16 mouse cellular contexts compared by ENCODE assay signal in genomic region chr11:100700710-100701109, GRCm38 (mm10). TPM values are rescaled to one million over a fixed set of nuclear protein-coding genes. Genes with fewer than 3 reads are reported as not detected.
A peak's percentile ranks its signal among the peaks of the same experiment; 100 is the strongest.
DNase-seq lines count a peak whose midpoint lies in the region; ATAC-seq lines count a peak whose summit lies in the region.
"Had no signal": no experiment of that assay in that cellular context is flagged by ENCODE, and none has a peak within 500 bp of the region (broad histone marks: within the 10 kb centered on the region; RNA-seq: fewer than 3 reads in every experiment).

No protein-coding gene starts in this region.

- no peak for DNase-seq in heart, adult 9 months (ENCODE audit: low spot score in 2 of 2)
- no peak for DNase-seq in liver, embryonic 11.5 days (ENCODE audit: low spot score)
- DNase-seq in liver = no peak
- DNase-seq in retina, embryonic 14.5 days (ENCODE audit: low spot score) = no peak
- DNase-seq in thymus, postnatal 14 days = no peak
- DNase-seq: cerebellum, postnatal 14 days; layer of hippocampus, adult 9-11 months; left cerebral cortex, postnatal 4 days; right cerebral cortex, postnatal 14 days had no signal

- H3K27me3 ChIP-seq in heart, embryonic 14.5 days (ENCODE audit: control insufficient read depth, insufficient read depth, low read length) = no peaks in the 10 kb centered on the region
- no peaks in the 10 kb centered on the region for H3K27me3 ChIP-seq in liver, embryonic 11.5 days (replicated peaks; ENCODE audit: control insufficient read depth, insufficient read depth, low read length)
- H3K27me3 ChIP-seq in embryonic facial prominence, embryonic 13.5 days = 0 out of 2 replicates have a peak, but pooled peaks cover 4% of the 10 kb centered on the region
- H3K27me3 ChIP-seq in limb, embryonic 13.5 days = no peaks in the 10 kb centered on the region
- H3K27me3 ChIP-seq: megakaryocyte, embryonic 14.5 days had no signal

- no peak overlapping the region for H3K9ac ChIP-seq in heart, embryonic 14.5 days (ENCODE audit: low read length)
- H3K9ac ChIP-seq in liver, embryonic 11.5 days (ENCODE audit: low read depth, low read length) = no peak overlapping the region
- no peak overlapping the region for H3K9ac ChIP-seq in embryonic facial prominence, embryonic 13.5 days
- 0 out of 2 replicates have a peak overlapping the region, but pooled peaks have one; percentile 50 for H3K9ac ChIP-seq in limb, embryonic 13.5 days
- H3K9ac ChIP-seq: embryonic facial prominence, embryonic 12.5 days had no signal

- ATAC-seq in heart, embryonic 14.5 days (ENCODE audit: insufficient number of reproducible peaks, insufficient read depth, low FRiP score, low read depth) = no peak
- ATAC-seq in liver, embryonic 11.5 days (replicated peaks; ENCODE audit: low FRiP score) = no peak
- ATAC-seq in embryonic facial prominence, embryonic 13.5 days (ENCODE audit: insufficient number of reproducible peaks, insufficient read depth, low FRiP score, low TSS enrichment, low read depth) = no peak
- no peak for ATAC-seq in limb, embryonic 13.5 days (ENCODE audit: low FRiP score, low read depth)
- ATAC-seq: inflammation-experienced regulatory T-cells, adult 6 months had no signal

- WGBS in heart, embryonic 14.5 days = 80% methylated on average over 3 of the region's 3 CpGs
- 78% methylated on average over 3 of the region's 3 CpGs for WGBS in liver, embryonic 11.5 days
- 71% methylated on average over 3 of the region's 3 CpGs for WGBS in embryonic facial prominence, embryonic 13.5 days
- 68% methylated on average over 3 of the region's 3 CpGs for WGBS in limb, embryonic 13.5 days

- H3K4me2 ChIP-seq in heart, embryonic 14.5 days (ENCODE audit: low read length) = peak overlapping the region; percentile 52
- H3K4me2 ChIP-seq in liver, embryonic 11.5 days = peak overlapping the region; percentile 56
- peak overlapping the region; percentile 59 for H3K4me2 ChIP-seq in embryonic facial prominence, embryonic 13.5 days
- H3K4me2 ChIP-seq in limb, embryonic 13.5 days (replicated peaks) = peak overlapping the region; percentile 58

- H3K9me3 ChIP-seq in heart, embryonic 14.5 days (ENCODE audit: control insufficient read depth, low read length) = no peaks in the 10 kb centered on the region
- H3K9me3 ChIP-seq in liver, embryonic 11.5 days (ENCODE audit: control insufficient read depth, low read length) = no peaks in the 10 kb centered on the region
- no peaks in the 10 kb centered on the region for H3K9me3 ChIP-seq in embryonic facial prominence, embryonic 13.5 days
- H3K9me3 ChIP-seq in limb, embryonic 13.5 days = no peaks in the 10 kb centered on the region
- H3K9me3 ChIP-seq: embryonic facial prominence, embryonic 12.5 days; megakaryocyte, embryonic 14.5 days had no signal

- H3K4me3 ChIP-seq in heart, embryonic 14.5 days (ENCODE audit: control insufficient read depth in 1 of 2, insufficient read depth in 1 of 2, low read depth in 1 of 2, low read length in 2 of 2) = peak overlapping the region in 1 of 2 experiments; percentile 14; a peak in 1 of 4 replicates
- H3K4me3 ChIP-seq in liver, embryonic 11.5 days (ENCODE audit: low read depth, low read length) = no peak overlapping the region
- H3K4me3 ChIP-seq in embryonic facial prominence, embryonic 13.5 days = no peak overlapping the region
- no peak overlapping the region for H3K4me3 ChIP-seq in limb, embryonic 13.5 days

- peaks cover 14% of the 10 kb centered on the region for H3K36me3 ChIP-seq in heart, embryonic 14.5 days (ENCODE audit: control insufficient read depth, insufficient read depth, low read length)
- no peaks in the 10 kb centered on the region; the same call in 1 of the 2 replicates for H3K36me3 ChIP-seq in liver, embryonic 11.5 days (ENCODE audit: control insufficient read depth, insufficient read depth, low read length)
- H3K36me3 ChIP-seq in embryonic facial prominence, embryonic 13.5 days = peaks cover 11% of the 10 kb centered on the region
- peaks cover 14% of the 10 kb centered on the region for H3K36me3 ChIP-seq in limb, embryonic 13.5 days

- peaks cover 3% of the 10 kb centered on the region in 2 experiments; a peak in 1 of 4 replicates for H3K4me1 ChIP-seq in heart, embryonic 14.5 days (ENCODE audit: control insufficient read depth in 2 of 2, insufficient read depth in 2 of 2, low read length in 2 of 2)
- peaks cover 12% of the 10 kb centered on the region for H3K4me1 ChIP-seq in liver, embryonic 11.5 days (replicated peaks; ENCODE audit: control insufficient read depth, insufficient read depth, low read length)
- H3K4me1 ChIP-seq in embryonic facial prominence, embryonic 13.5 days = peaks cover 23% of the 10 kb centered on the region
- H3K4me1 ChIP-seq in limb, embryonic 13.5 days = peaks cover 11% of the 10 kb centered on the region; the same call in 1 of the 2 replicates
- H3K4me1 ChIP-seq: embryonic facial prominence, embryonic 12.5 days had no signal

- H3K27ac ChIP-seq in heart, embryonic 14.5 days (replicated peaks in 1 of 2; ENCODE audit: control insufficient read depth in 1 of 2, insufficient read depth in 1 of 2, low read depth in 2 of 2, low read length in 2 of 2) = no peak overlapping the region
- H3K27ac ChIP-seq in liver, embryonic 11.5 days (ENCODE audit: low read depth, low read length) = no peak overlapping the region
- no peak overlapping the region for H3K27ac ChIP-seq in embryonic facial prominence, embryonic 13.5 days
- no peak overlapping the region for H3K27ac ChIP-seq in limb, embryonic 13.5 days
- H3K27ac ChIP-seq: embryonic facial prominence, embryonic 12.5 days had no signal

RNA-seq across cellular contexts. Expression of gene Dhx58, which starts 3.4 kb away (rescaled TPM):
- 1.0 and 1.4 TPM in 2 replicates for polyA plus RNA-seq in heart, embryonic 14.5 days (2014; fragmentation: Nextera tagmentation; extraction: Ambion mirVana)
- polyA plus RNA-seq in liver, embryonic 11.5 days (2014; fragmentation: Nextera tagmentation; extraction: Ambion mirVana) = 2.5 and 3.7 TPM in 2 replicates
- polyA plus RNA-seq in embryonic facial prominence, embryonic 13.5 days (2015; fragmentation: Nextera tagmentation; extraction: Ambion mirVana) = 3.4 and 5.2 TPM in 2 replicates
- polyA plus RNA-seq in limb, embryonic 13.5 days (2015; fragmentation: Nextera tagmentation; extraction: Ambion mirVana) = 2.9 and 3.7 TPM in 2 replicates

RNA-seq across cellular contexts. Expression of gene Zfp385c, which starts 8.5 kb away (rescaled TPM):
- 0.26 and 0.35 TPM in 2 replicates for polyA plus RNA-seq in heart, embryonic 14.5 days (2014; fragmentation: Nextera tagmentation; extraction: Ambion mirVana)
- polyA plus RNA-seq in liver, embryonic 11.5 days (2014; fragmentation: Nextera tagmentation; extraction: Ambion mirVana) = not detected in 2 replicates
- polyA plus RNA-seq in embryonic facial prominence, embryonic 13.5 days (2015; fragmentation: Nextera tagmentation; extraction: Ambion mirVana) = 1.7 and 2.3 TPM in 2 replicates
- 0.75 and 1.1 TPM in 2 replicates for polyA plus RNA-seq in limb, embryonic 13.5 days (2015; fragmentation: Nextera tagmentation; extraction: Ambion mirVana)
- polyA plus RNA-seq: inflammation-experienced regulatory T-cells, adult 6 months had no signal

RNA-seq across cellular contexts. Expression of gene Kat2a, which starts 11.6 kb away (rescaled TPM):
- 28.3 and 29.4 TPM in 2 replicates for polyA plus RNA-seq in heart, embryonic 14.5 days (2014; fragmentation: Nextera tagmentation; extraction: Ambion mirVana)
- 66.3 and 75.7 TPM in 2 replicates for polyA plus RNA-seq in liver, embryonic 11.5 days (2014; fragmentation: Nextera tagmentation; extraction: Ambion mirVana)
- 54.9 and 61.0 TPM in 2 replicates for polyA plus RNA-seq in embryonic facial prominence, embryonic 13.5 days (2015; fragmentation: Nextera tagmentation; extraction: Ambion mirVana)
- polyA plus RNA-seq in limb, embryonic 13.5 days (2015; fragmentation: Nextera tagmentation; extraction: Ambion mirVana) = 53.6 and 53.8 TPM in 2 replicates

RNA-seq across cellular contexts. Expression of gene Hspb9, which starts 12.9 kb away (rescaled TPM):
- not detected in 2 replicates for polyA plus RNA-seq in heart, embryonic 14.5 days (2014; fragmentation: Nextera tagmentation; extraction: Ambion mirVana)
- polyA plus RNA-seq in liver, embryonic 11.5 days (2014; fragmentation: Nextera tagmentation; extraction: Ambion mirVana) = 0.27 and 0.30 TPM in 2 replicates
- 0.39 TPM in 1 of 2 replicates, not detected in the other for polyA plus RNA-seq in embryonic facial prominence, embryonic 13.5 days (2015; fragmentation: Nextera tagmentation; extraction: Ambion mirVana)
- polyA plus RNA-seq in limb, embryonic 13.5 days (2015; fragmentation: Nextera tagmentation; extraction: Ambion mirVana) = 0.46 TPM in 1 of 2 replicates, not detected in the other
- polyA plus RNA-seq: embryonic facial prominence, embryonic 12.5 days; frontal cortex, adult 2 months had no signal

RNA-seq across cellular contexts. Expression of gene Rab5c, which starts 37.3 kb away (rescaled TPM):
- polyA plus RNA-seq in heart, embryonic 14.5 days (2014; fragmentation: Nextera tagmentation; extraction: Ambion mirVana) = 15.8 and 30.7 TPM in 2 replicates
- 51.2 TPM in 2 replicates for polyA plus RNA-seq in liver, embryonic 11.5 days (2014; fragmentation: Nextera tagmentation; extraction: Ambion mirVana)
- 21.0 and 28.5 TPM in 2 replicates for polyA plus RNA-seq in embryonic facial prominence, embryonic 13.5 days (2015; fragmentation: Nextera tagmentation; extraction: Ambion mirVana)
- polyA plus RNA-seq in limb, embryonic 13.5 days (2015; fragmentation: Nextera tagmentation; extraction: Ambion mirVana) = 23.2 and 24.5 TPM in 2 replicates
